Mouse (Mus musculus) urinary bladder, adult 2 months (tissue): Measurements from ENCODE around the gene Mras. TPM values are rescaled to one million over a fixed set of nuclear protein-coding genes. Genes with fewer than 3 reads are reported as not detected.

Experiments used
- DNase-seq: peaks from one replicate; pipeline ENCODE4 v3.0.0; 2022; ENCODE audit warnings: low spot score
- polyA plus RNA-seq: library from polyadenylated mRNA; depleted of rRNA; stranded (reverse); fragments of >200 nt; gene quantifications from 2 replicates; pipeline ENCODE4 v1.2.3, GENCODE M21; 2012

The Mras gene
- polyA plus RNA-seq, 1 experiment: 31.1 TPM

GRCm38 (mm10) chr9:99411785-99412184 is 25.4 kb downstream of the Mras start:
- no peak for DNase-seq

- no peak for DNase-seq
Observed at GRCm38 (mm10) chr9:99411093-99411492, 26.1 kb downstream of the Mras start.

GRCm38 (mm10) chr9:99409280-99409679 is 27.9 kb downstream of the Mras start:
- DNase-seq: no peak

- no peak for DNase-seq
Observed at GRCm38 (mm10) chr9:99401288-99401974, 35.8 kb downstream of the Mras start.

- DNase-seq: no peak
Observed at GRCm38 (mm10) chr9:99400781-99401180, 36.4 kb downstream of the Mras start.

- no peak for DNase-seq
Observed at GRCm38 (mm10) chr9:99397056-99397815, 39.9 kb downstream of the Mras start.

- no peak for DNase-seq
Observed at GRCm38 (mm10) chr9:99394366-99394765, 42.8 kb downstream of the Mras start.

- no peak for DNase-seq
Observed at GRCm38 (mm10) chr9:99393146-99393545, 44.0 kb downstream of the Mras start.

GRCm38 (mm10) chr9:99391557-99391956 is 45.6 kb downstream of the Mras start:
- DNase-seq: no peak

- DNase-seq: no peak
Observed at GRCm38 (mm10) chr9:99390716-99391115, 46.5 kb downstream of the Mras start.

GRCm38 (mm10) chr9:99390201-99390600 is 47.0 kb downstream of the Mras start:
- DNase-seq: no peak

GRCm38 (mm10) chr9:99389506-99389905 is 47.7 kb downstream of the Mras start:
- no peak for DNase-seq

GRCm38 (mm10) chr9:99388856-99389255 is 48.3 kb downstream of the Mras start:
- DNase-seq: no peak

- DNase-seq: no peak
Observed at GRCm38 (mm10) chr9:99388078-99388477, 49.1 kb downstream of the Mras start.

- no peak for DNase-seq
Observed at GRCm38 (mm10) chr9:99382556-99382955, 54.6 kb downstream of the Mras start.

GRCm38 (mm10) chr9:99379194-99379593 is 58.0 kb downstream of the Mras start:
- no peak for DNase-seq

GRCm38 (mm10) chr9:99376591-99377418 is 60.4 kb downstream of the Mras start:
- no peak for DNase-seq

GRCm38 (mm10) chr9:99368431-99368830 is 68.8 kb downstream of the Mras start:
- no peak for DNase-seq

- no peak for DNase-seq
Observed at GRCm38 (mm10) chr9:99365906-99366305, 71.3 kb downstream of the Mras start.

- no peak for DNase-seq
Observed at GRCm38 (mm10) chr9:99363076-99363475, 74.1 kb downstream of the Mras start.

- DNase-seq: no peak
Observed at GRCm38 (mm10) chr9:99361946-99362345, 75.2 kb downstream of the Mras start.

GRCm38 (mm10) chr9:99359012-99359411 is 78.2 kb downstream of the Mras start:
- no peak for DNase-seq
